Mouse (Mus musculus): Measurements from ENCODE around the gene Clip2.

- TF ChIP-seq POLR2A (IDR thresholded peaks at IDR 0.05; ENCODE audit: insufficient read depth, low read length), result no peak
- no peak for TF ChIP-seq CTCF (IDR thresholded peaks at IDR 0.05; ENCODE audit: low read depth, low read length)
Observed at GRCm38 (mm10) chr5:134523728-134524127, 28.5 kb downstream of the Clip2 start.

Data from ES-Bruce4 (cell line).